Mouse (Mus musculus): ENCODE data around the gene Fam89a.

Fam89a gene

GRCm38 (mm10) chr8:124752325-124752862, 762 bp upstream of the Fam89a start:
- no peak for DNase-seq (ENCODE audit: low spot score)

- DNase-seq (ENCODE audit: low spot score) = peak; percentile 56
Observed at GRCm38 (mm10) chr8:124751191-124751590, 441 bp downstream of the Fam89a start.

GRCm38 (mm10) chr8:124746661-124747060, 5.0 kb downstream of the Fam89a start:
- DNase-seq (ENCODE audit: low spot score) = no peak

- peak; percentile 33 for DNase-seq (ENCODE audit: low spot score)
Observed at GRCm38 (mm10) chr8:124739268-124739667, 12.4 kb downstream of the Fam89a start.

- DNase-seq (ENCODE audit: low spot score) = no peak
Observed at GRCm38 (mm10) chr8:124735371-124735911, 16.2 kb downstream of the Fam89a start.

- DNase-seq (ENCODE audit: low spot score) = no peak
Observed at GRCm38 (mm10) chr8:124732828-124733227, 18.8 kb downstream of the Fam89a start.

GRCm38 (mm10) chr8:124724301-124724700, 27.3 kb downstream of the Fam89a start:
- DNase-seq (ENCODE audit: low spot score) = no peak

GRCm38 (mm10) chr8:124721862-124722515, 29.6 kb downstream of the Fam89a start, which contains the start of the genes Ttc13 and Arv1:
Gene Ttc13, minus strand, starts transcription at chr8:124721983.
Gene Arv1, plus strand, starts transcription at chr8:124722139.
- DNase-seq (ENCODE audit: low spot score) = peak; percentile 97

GRCm38 (mm10) chr8:124720938-124721861, 30.4 kb downstream of the Fam89a start:
- peak; percentile 9 for DNase-seq (ENCODE audit: low spot score)

GRCm38 (mm10) chr8:124720133-124720532, 31.5 kb downstream of the Fam89a start:
- peak; percentile 17 for DNase-seq (ENCODE audit: low spot score)

- DNase-seq (ENCODE audit: low spot score) = no peak
Observed at GRCm38 (mm10) chr8:124715736-124716135, 35.9 kb downstream of the Fam89a start.

GRCm38 (mm10) chr8:124713207-124713606, 38.4 kb downstream of the Fam89a start:
- DNase-seq (ENCODE audit: low spot score) = no peak

GRCm38 (mm10) chr8:124705823-124706222, 45.8 kb downstream of the Fam89a start:
- no peak for DNase-seq (ENCODE audit: low spot score)

GRCm38 (mm10) chr8:124704376-124704775, 47.3 kb downstream of the Fam89a start:
- no peak for DNase-seq (ENCODE audit: low spot score)

GRCm38 (mm10) chr8:124703526-124703925, 48.1 kb downstream of the Fam89a start:
- DNase-seq (ENCODE audit: low spot score) = no peak

- DNase-seq (ENCODE audit: low spot score) = no peak
Observed at GRCm38 (mm10) chr8:124702183-124702582, 49.4 kb downstream of the Fam89a start.

- DNase-seq (ENCODE audit: low spot score) = no peak
Observed at GRCm38 (mm10) chr8:124701023-124701422, 50.6 kb downstream of the Fam89a start.

GRCm38 (mm10) chr8:124700271-124700670, 51.4 kb downstream of the Fam89a start:
- DNase-seq (ENCODE audit: low spot score) = no peak

GRCm38 (mm10) chr8:124695424-124696100, 56.1 kb downstream of the Fam89a start:
- no peak for DNase-seq (ENCODE audit: low spot score)

GRCm38 (mm10) chr8:124691706-124692105, 59.9 kb downstream of the Fam89a start:
- no peak for DNase-seq (ENCODE audit: low spot score)
